Comparison of ENCODE assay signal across 9 mouse cellular contexts in the genomic region with DNA sequence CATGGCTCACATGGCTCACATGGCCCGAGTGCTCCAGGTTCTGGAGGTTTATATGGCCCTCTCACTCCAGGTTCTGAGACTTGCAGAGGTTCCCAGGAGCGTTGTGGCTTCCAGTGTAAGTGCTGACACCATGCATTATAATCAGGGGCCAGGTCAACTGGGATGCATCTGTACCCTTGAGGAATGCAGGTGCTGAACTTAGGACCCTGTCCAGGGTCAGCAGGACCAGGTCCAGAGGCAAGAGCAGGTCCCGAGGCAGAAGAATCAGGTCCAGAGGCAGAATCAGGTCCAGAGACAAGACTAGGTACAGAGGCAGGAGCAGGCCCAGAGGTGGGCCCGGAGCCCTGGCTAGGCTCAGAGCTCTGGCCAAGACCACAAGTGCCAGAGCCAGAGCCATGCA. TPM values are rescaled to one million over a fixed set of nuclear protein-coding genes. Genes with fewer than 3 reads are reported as not detected.
DNase-seq lines count a peak whose midpoint lies in the region; ATAC-seq and TF ChIP-seq lines count a peak whose summit lies in the region.
"Had no signal": no experiment of that assay in that cellular context is flagged by ENCODE, and none has a peak within 500 bp of the region (broad histone marks: within the 10 kb centered on the region; RNA-seq: fewer than 3 reads in every experiment).

No protein-coding gene starts in this region.

- H3K9me3 ChIP-seq in heart, embryonic 13.5 days, result peaks cover 10% of the 10 kb centered on the region
- 0 out of 2 replicates have a peak, but pooled peaks cover 7% of the 10 kb centered on the region for H3K9me3 ChIP-seq in embryonic facial prominence, embryonic 13.5 days
- no peaks in the 10 kb centered on the region for H3K9me3 ChIP-seq in hindbrain, postnatal 0 days (ENCODE audit: low read length)
- no peaks in the 10 kb centered on the region; the same call in 1 of the 2 replicates for H3K9me3 ChIP-seq in midbrain, embryonic 11.5 days (ENCODE audit: control insufficient read depth, low read length)
- H3K9me3 ChIP-seq: stomach, embryonic 15.5 days had no signal

- no peak for DNase-seq in heart, adult 2 months
- DNase-seq in hindbrain, postnatal 0 days (ENCODE audit: low spot score), result no peak
- no peak for DNase-seq in midbrain, embryonic 11.5 days (ENCODE audit: low spot score, missing footprints)
- no peak for DNase-seq in B cell, adult 2 months
- DNase-seq in lung, adult 2 months, result no peak
- no peak for DNase-seq in cerebellum, adult 8-10 months

- intact Hi-C loops in heart, adult 2 months (cut with DNase I), result no loop called here

- H3K27ac ChIP-seq in heart, embryonic 13.5 days (replicated peaks), result no peak overlapping the region
- no peak overlapping the region for H3K27ac ChIP-seq in heart, adult 2 months
- H3K27ac ChIP-seq in embryonic facial prominence, embryonic 13.5 days, result no peak overlapping the region
- H3K27ac ChIP-seq in hindbrain, postnatal 0 days, result peak overlapping the region; percentile 57; the same call in 1 of the 2 replicates
- H3K27ac ChIP-seq in midbrain, embryonic 11.5 days (ENCODE audit: low read depth, low read length), result no peak overlapping the region
- H3K27ac ChIP-seq: stomach, embryonic 15.5 days had no signal

- TF ChIP-seq CTCF in heart, adult 2 months (IDR thresholded peaks at IDR 0.05), result no peak
- TF ChIP-seq CTCF in hindbrain, postnatal 0 days (IDR thresholded peaks at IDR 0.05; ENCODE audit: low read depth), result no peak
- no peak for TF ChIP-seq CTCF in lung, adult 2 months (IDR thresholded peaks at IDR 0.05; ENCODE audit: insufficient read depth, low read length)

- ATAC-seq in heart, embryonic 13.5 days (ENCODE audit: extremely low read depth, insufficient number of reproducible peaks, low FRiP score, low TSS enrichment), result no peak
- no peak for ATAC-seq in embryonic facial prominence, embryonic 13.5 days (ENCODE audit: insufficient number of reproducible peaks, insufficient read depth, low FRiP score, low TSS enrichment, low read depth)
- no peak for ATAC-seq in hindbrain, postnatal 0 days
- ATAC-seq in midbrain, embryonic 11.5 days (ENCODE audit: low FRiP score), result no peak

- no peaks in the 10 kb centered on the region for H3K79me2 ChIP-seq in heart, adult 2 months (replicated peaks; ENCODE audit: control insufficient read depth, insufficient read depth, low read length)

- H3K9ac ChIP-seq in heart, embryonic 13.5 days, result no peak overlapping the region
- H3K9ac ChIP-seq in heart, adult 2 months (ENCODE audit: low read depth, low read length), result no peak overlapping the region
- H3K9ac ChIP-seq in embryonic facial prominence, embryonic 13.5 days, result peak overlapping the region; percentile 54
- H3K9ac ChIP-seq in hindbrain, postnatal 0 days (replicated peaks; ENCODE audit: low read length), result no peak overlapping the region
- H3K9ac ChIP-seq in midbrain, embryonic 11.5 days (ENCODE audit: low read length), result no peak overlapping the region
- H3K9ac ChIP-seq: stomach, embryonic 15.5 days had no signal

- H3K4me1 ChIP-seq in heart, embryonic 13.5 days, result peaks cover 23% of the 10 kb centered on the region
- H3K4me1 ChIP-seq in heart, adult 2 months (ENCODE audit: control insufficient read depth, insufficient read depth, low read length), result no peaks in the 10 kb centered on the region
- peaks cover 15% of the 10 kb centered on the region for H3K4me1 ChIP-seq in embryonic facial prominence, embryonic 13.5 days
- no peaks in the 10 kb centered on the region for H3K4me1 ChIP-seq in hindbrain, postnatal 0 days (ENCODE audit: insufficient read depth, low read length)
- H3K4me1 ChIP-seq in midbrain, embryonic 11.5 days (ENCODE audit: control insufficient read depth, insufficient read depth, low read length), result peaks cover 12% of the 10 kb centered on the region
- peaks cover 4% of the 10 kb centered on the region; the same call in 1 of the 2 replicates for H3K4me1 ChIP-seq in lung, adult 2 months (ENCODE audit: control insufficient read depth, insufficient read depth, low read length)
- H3K4me1 ChIP-seq: stomach, embryonic 15.5 days had no signal

- TF ChIP-seq EP300 in heart, adult 2 months (IDR thresholded peaks at IDR 0.05; ENCODE audit: insufficient read depth, low read depth, low read length), result no peak

- no peaks in the 10 kb centered on the region for H3K27me3 ChIP-seq in heart, embryonic 13.5 days (replicated peaks)
- H3K27me3 ChIP-seq in heart, adult 2 months (ENCODE audit: control insufficient read depth, insufficient read depth, low read length), result no peaks in the 10 kb centered on the region
- H3K27me3 ChIP-seq in embryonic facial prominence, embryonic 13.5 days, result no peaks in the 10 kb centered on the region
- no peaks in the 10 kb centered on the region for H3K27me3 ChIP-seq in hindbrain, postnatal 0 days (ENCODE audit: insufficient read depth, low read length)
- H3K27me3 ChIP-seq in midbrain, embryonic 11.5 days (ENCODE audit: control insufficient read depth, insufficient read depth, low read length), result no peaks in the 10 kb centered on the region
- H3K27me3 ChIP-seq: stomach, embryonic 15.5 days had no signal

- peak overlapping the region; percentile 42; the same call in 1 of the 2 replicates for H3K4me3 ChIP-seq in heart, embryonic 13.5 days
- no peak overlapping the region for H3K4me3 ChIP-seq in heart, adult 2 months
- H3K4me3 ChIP-seq in embryonic facial prominence, embryonic 13.5 days, result 0 out of 2 replicates have a peak overlapping the region, but pooled peaks have one; percentile 32
- H3K4me3 ChIP-seq in hindbrain, postnatal 0 days (ENCODE audit: low read length), result peak overlapping the region; percentile 19
- no peak overlapping the region for H3K4me3 ChIP-seq in midbrain, embryonic 11.5 days (ENCODE audit: low read depth, low read length)
- no peak overlapping the region for H3K4me3 ChIP-seq in lung, adult 2 months (replicated peaks; ENCODE audit: extremely low read depth, low read depth, low read length)

- H3K36me3 ChIP-seq in heart, embryonic 13.5 days, result peaks cover 34% of the 10 kb centered on the region
- H3K36me3 ChIP-seq in heart, adult 2 months (ENCODE audit: control insufficient read depth, insufficient read depth, low read length), result no peaks in the 10 kb centered on the region
- peaks cover 30% of the 10 kb centered on the region for H3K36me3 ChIP-seq in embryonic facial prominence, embryonic 13.5 days
- H3K36me3 ChIP-seq in hindbrain, postnatal 0 days (ENCODE audit: insufficient read depth, low read length), result peaks cover 3% of the 10 kb centered on the region; the same call in 1 of the 2 replicates
- H3K36me3 ChIP-seq in midbrain, embryonic 11.5 days (ENCODE audit: control insufficient read depth, insufficient read depth, low read length), result no peaks in the 10 kb centered on the region

- peak overlapping the region; percentile 65; the same call in 1 of the 2 replicates for H3K4me2 ChIP-seq in heart, embryonic 13.5 days
- H3K4me2 ChIP-seq in embryonic facial prominence, embryonic 13.5 days, result peak overlapping the region; percentile 54
- H3K4me2 ChIP-seq in hindbrain, postnatal 0 days (ENCODE audit: low read depth, low read length), result peak overlapping the region; percentile 47
- H3K4me2 ChIP-seq in midbrain, embryonic 11.5 days, result peak overlapping the region; percentile 40

- 81% methylated on average over 4 of the region's 4 CpGs for WGBS in heart, embryonic 13.5 days
- WGBS in heart, adult 2 months, result 79% methylated on average over 4 of the region's 4 CpGs
- WGBS in embryonic facial prominence, embryonic 13.5 days, result 92% methylated on average over 4 of the region's 4 CpGs
- WGBS in hindbrain, postnatal 0 days, result 95% methylated on average over 4 of the region's 4 CpGs
- WGBS in midbrain, embryonic 11.5 days, result 89% methylated on average over 4 of the region's 4 CpGs
- 89% methylated on average over 4 of the region's 4 CpGs for WGBS in lung, adult 2 months

- TF ChIP-seq POLR2A in heart, adult 2 months (IDR thresholded peaks at IDR 0.05; ENCODE audit: insufficient read depth, low read depth, low read length), result no peak
- no peak for TF ChIP-seq POLR2A in lung, adult 2 months (IDR thresholded peaks at IDR 0.05; ENCODE audit: borderline replicate concordance, extremely low read depth, low read depth, low read length)

RNA-seq across cellular contexts. Expression of a gene that starts 0.7 kb away (rescaled TPM):
- polyA plus RNA-seq in heart, embryonic 13.5 days (2015; fragmentation: Nextera tagmentation; extraction: Ambion mirVana), result 0.59 and 0.92 TPM in 2 replicates
- total RNA-seq in heart, adult 2 months (2021), result under 1 TPM in 1 of 2 experiments, not detected in 1; 0.29 TPM
- polyA plus RNA-seq in heart, adult 2 months (2012; rRNA removed), result 0.44 and 2.0 TPM in 2 replicates
- 1.1 and 1.8 TPM in 2 replicates for polyA plus RNA-seq in embryonic facial prominence, embryonic 13.5 days (2015; fragmentation: Nextera tagmentation; extraction: Ambion mirVana)
- 6.8 and 17.0 TPM in 2 replicates for total RNA-seq in hindbrain, postnatal 0 days (2014; rRNA removed)
- 7.8 and 8.2 TPM in 2 replicates for polyA plus RNA-seq in hindbrain, postnatal 0 days (2015; fragmentation: Nextera tagmentation; extraction: Ambion mirVana)
- 2.9 and 3.4 TPM in 2 replicates for polyA plus RNA-seq in midbrain, embryonic 11.5 days (2014; fragmentation: Nextera tagmentation; extraction: Ambion mirVana)
- 12.1 and 14.7 TPM in 2 replicates for polyA plus RNA-seq in lung, adult 2 months (2012; rRNA removed)

RNA-seq across cellular contexts. Expression of a gene that starts 3.5 kb away (rescaled TPM):
- polyA plus RNA-seq in heart, embryonic 13.5 days (2015; fragmentation: Nextera tagmentation; extraction: Ambion mirVana), result 131 and 166 TPM in 2 replicates
- total RNA-seq in heart, adult 2 months (2021), result 100 to 1,000 TPM; 143 to 155 TPM
- polyA plus RNA-seq in heart, adult 2 months (2012; rRNA removed), result 165 and 201 TPM in 2 replicates
- 74.2 and 92.1 TPM in 2 replicates for polyA plus RNA-seq in embryonic facial prominence, embryonic 13.5 days (2015; fragmentation: Nextera tagmentation; extraction: Ambion mirVana)
- total RNA-seq in hindbrain, postnatal 0 days (2014; rRNA removed), result 86.8 and 131 TPM in 2 replicates
- 98.7 and 107 TPM in 2 replicates for polyA plus RNA-seq in hindbrain, postnatal 0 days (2015; fragmentation: Nextera tagmentation; extraction: Ambion mirVana)
- 70.0 and 72.9 TPM in 2 replicates for polyA plus RNA-seq in midbrain, embryonic 11.5 days (2014; fragmentation: Nextera tagmentation; extraction: Ambion mirVana)
- polyA plus RNA-seq in lung, adult 2 months (2012; rRNA removed), result 61.6 and 71.6 TPM in 2 replicates

RNA-seq across cellular contexts. Expression of a gene that starts 16.0 kb away (rescaled TPM):
- polyA plus RNA-seq in heart, embryonic 13.5 days (2015; fragmentation: Nextera tagmentation; extraction: Ambion mirVana), result 4.0 and 4.8 TPM in 2 replicates
- total RNA-seq in heart, adult 2 months (2021), result 10 to 100 TPM; 17.9 to 18.2 TPM
- polyA plus RNA-seq in heart, adult 2 months (2012; rRNA removed), result 21.1 and 22.2 TPM in 2 replicates
- polyA plus RNA-seq in embryonic facial prominence, embryonic 13.5 days (2015; fragmentation: Nextera tagmentation; extraction: Ambion mirVana), result 7.2 and 8.4 TPM in 2 replicates
- 25.3 and 31.6 TPM in 2 replicates for total RNA-seq in hindbrain, postnatal 0 days (2014; rRNA removed)
- 10.3 and 11.4 TPM in 2 replicates for polyA plus RNA-seq in hindbrain, postnatal 0 days (2015; fragmentation: Nextera tagmentation; extraction: Ambion mirVana)
- polyA plus RNA-seq in midbrain, embryonic 11.5 days (2014; fragmentation: Nextera tagmentation; extraction: Ambion mirVana), result 4.4 and 4.5 TPM in 2 replicates
- polyA plus RNA-seq in lung, adult 2 months (2012; rRNA removed), result 13.1 and 17.3 TPM in 2 replicates

RNA-seq across cellular contexts. Expression of a gene that starts 16.2 kb away (rescaled TPM):
- polyA plus RNA-seq in heart, embryonic 13.5 days (2015; fragmentation: Nextera tagmentation; extraction: Ambion mirVana), result 2.6 and 2.9 TPM in 2 replicates
- total RNA-seq in heart, adult 2 months (2021), result under 1 TPM; 0.16 to 0.43 TPM
- polyA plus RNA-seq in heart, adult 2 months (2012; rRNA removed), result 0.18 and 0.35 TPM in 2 replicates
- polyA plus RNA-seq in embryonic facial prominence, embryonic 13.5 days (2015; fragmentation: Nextera tagmentation; extraction: Ambion mirVana), result 3.4 and 4.2 TPM in 2 replicates
- total RNA-seq in hindbrain, postnatal 0 days (2014; rRNA removed), result not detected in 2 replicates
- polyA plus RNA-seq in hindbrain, postnatal 0 days (2015; fragmentation: Nextera tagmentation; extraction: Ambion mirVana), result 1.4 and 1.6 TPM in 2 replicates
- polyA plus RNA-seq in midbrain, embryonic 11.5 days (2014; fragmentation: Nextera tagmentation; extraction: Ambion mirVana), result 2.4 and 2.5 TPM in 2 replicates
- 0.04 and 0.15 TPM in 2 replicates for polyA plus RNA-seq in lung, adult 2 months (2012; rRNA removed)

RNA-seq across cellular contexts. Expression of a gene that starts 21.0 kb away (rescaled TPM):
- 7.2 and 7.7 TPM in 2 replicates for polyA plus RNA-seq in heart, embryonic 13.5 days (2015; fragmentation: Nextera tagmentation; extraction: Ambion mirVana)
- 10 to 100 TPM; 35.9 to 43.4 TPM for total RNA-seq in heart, adult 2 months (2021)
- 57.0 and 63.0 TPM in 2 replicates for polyA plus RNA-seq in heart, adult 2 months (2012; rRNA removed)
- 18.2 and 19.1 TPM in 2 replicates for polyA plus RNA-seq in embryonic facial prominence, embryonic 13.5 days (2015; fragmentation: Nextera tagmentation; extraction: Ambion mirVana)
- 25.0 and 41.3 TPM in 2 replicates for total RNA-seq in hindbrain, postnatal 0 days (2014; rRNA removed)
- polyA plus RNA-seq in hindbrain, postnatal 0 days (2015; fragmentation: Nextera tagmentation; extraction: Ambion mirVana), result 8.8 and 8.9 TPM in 2 replicates
- polyA plus RNA-seq in midbrain, embryonic 11.5 days (2014; fragmentation: Nextera tagmentation; extraction: Ambion mirVana), result 14.0 and 15.5 TPM in 2 replicates
- polyA plus RNA-seq in lung, adult 2 months (2012; rRNA removed), result 77.5 and 97.5 TPM in 2 replicates

Comparison
In these comparisons a context has a peak if more than half of its experiments do, and no peak if none do; other contexts are left out.
1. H3K4me3 ChIP-seq: peak in heart, embryonic 13.5 days (single experiment), embryonic facial prominence, embryonic 13.5 days (single experiment) and hindbrain, postnatal 0 days (single experiment); none in heart, adult 2 months (single experiment), midbrain, embryonic 11.5 days (single experiment) and lung, adult 2 months (single experiment).
2. Peak in every context shown above with its lines, with median percentiles within 50 percentile points of each other: H3K4me2 ChIP-seq.